Mouse (Mus musculus): ENCODE data around the gene Tut4.

DNA sequence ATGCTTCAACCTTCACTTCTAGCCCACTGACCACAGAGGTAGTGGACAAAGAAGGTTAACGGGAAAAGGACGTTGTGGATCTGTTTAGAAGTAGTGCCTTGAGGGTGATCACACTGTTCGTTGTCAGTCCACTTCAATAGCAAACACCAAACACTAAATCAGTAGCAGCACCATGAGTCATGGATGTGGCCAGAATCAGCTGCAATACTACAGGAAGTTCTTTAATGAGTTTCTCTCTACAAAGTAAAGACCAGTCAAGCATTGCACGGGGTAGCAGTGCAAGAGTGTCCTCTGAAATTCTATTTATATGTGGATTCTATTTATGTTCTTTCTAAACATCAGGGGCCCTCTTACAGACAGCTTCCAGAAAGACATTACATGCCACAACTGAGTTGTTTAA is 139.1 kb downstream of the Tut4 start:
- TF ChIP-seq POLR2A (IDR thresholded peaks at IDR 0.05; ENCODE audit: extremely low read depth, insufficient read depth, low read length) (no peak), CTCF (IDR thresholded peaks at IDR 0.05; ENCODE audit: low read depth, low read length) (no peak)
